Mouse (Mus musculus) CH12.LX (cell line): ENCODE results near the gene Ccdc51.

ENCODE experiments used
- CHD2 ChIP-seq: IDR thresholded peaks from 2 replicates; pipeline ENCODE4 v1.6.1; 2011; ENCODE audit warnings: low read length, improper control_type of control experiment
- CTCF ChIP-seq, 2 experiments: IDR thresholded peaks in 1 of 2; conservative IDR thresholded peaks in 1 of 2; 2 replicates each; pipeline ENCODE4 v1.5.1; 2011 to 2012; ENCODE audit warnings: low read depth in 2 of 2, low read length in 2 of 2, improper control_type of control experiment in 1 of 2, inconsistent platforms in 1 of 2, mild to moderate bottlenecking in 1 of 2, moderate library complexity in 1 of 2
- EP300 ChIP-seq: IDR thresholded peaks from 2 replicates; pipeline ENCODE4 v1.6.1; 2011; ENCODE audit warnings: low read length, improper control_type of control experiment
- HCFC1 ChIP-seq: IDR thresholded peaks from 2 replicates; pipeline ENCODE4 v1.6.1; 2012; ENCODE audit warnings: low read depth, mild to moderate bottlenecking, inconsistent platforms, low read length, improper control_type of control experiment
- KAT2A ChIP-seq: IDR thresholded peaks from 2 replicates; pipeline ENCODE4 v1.6.1; 2012; ENCODE audit warnings: low read length, improper control_type of control experiment, inconsistent platforms; ENCODE audit not compliant: insufficient replicate concordance
- POLR2A ChIP-seq: IDR thresholded peaks from 2 replicates; pipeline ENCODE4 v1.6.1; 2011; ENCODE audit warnings: low read depth, mild to moderate bottlenecking, improper control_type of control experiment, low read length
- POLR2AphosphoS2 ChIP-seq: IDR thresholded peaks from 2 replicates; pipeline ENCODE4 v1.6.1; 2011; ENCODE audit warnings: low read depth, low read length, improper control_type of control experiment
- RAD21 ChIP-seq: IDR thresholded peaks from 2 replicates; pipeline ENCODE4 v1.6.1; 2011; ENCODE audit warnings: low read depth, mild to moderate bottlenecking, low read length, improper control_type of control experiment, moderate library complexity
- SIN3A ChIP-seq: IDR thresholded peaks from 2 replicates; pipeline ENCODE4 v1.6.1; 2012; ENCODE audit warnings: low read length, improper control_type of control experiment, inconsistent platforms
- USF1 ChIP-seq: IDR thresholded peaks from 2 replicates; pipeline ENCODE4 v1.6.1; 2014; ENCODE audit warnings: low read depth, mild to moderate bottlenecking, inconsistent platforms, low read length, improper control_type of control experiment
- ZC3H11A ChIP-seq: IDR thresholded peaks from 2 replicates; pipeline ENCODE4 v1.6.1; 2012; ENCODE audit warnings: low read depth, mild to moderate bottlenecking, inconsistent platforms, low read length, improper control_type of control experiment
- ZKSCAN1 ChIP-seq: IDR thresholded peaks from 2 replicates; pipeline ENCODE4 v1.6.1; 2012; ENCODE audit warnings: low read depth, inconsistent platforms, low read length, improper control_type of control experiment, borderline replicate concordance
- ZMIZ1 ChIP-seq: IDR thresholded peaks from 2 replicates; pipeline ENCODE4 v1.6.1; 2012; ENCODE audit warnings: low read depth, mild to moderate bottlenecking, inconsistent platforms, low read length, improper control_type of control experiment

DNA sequence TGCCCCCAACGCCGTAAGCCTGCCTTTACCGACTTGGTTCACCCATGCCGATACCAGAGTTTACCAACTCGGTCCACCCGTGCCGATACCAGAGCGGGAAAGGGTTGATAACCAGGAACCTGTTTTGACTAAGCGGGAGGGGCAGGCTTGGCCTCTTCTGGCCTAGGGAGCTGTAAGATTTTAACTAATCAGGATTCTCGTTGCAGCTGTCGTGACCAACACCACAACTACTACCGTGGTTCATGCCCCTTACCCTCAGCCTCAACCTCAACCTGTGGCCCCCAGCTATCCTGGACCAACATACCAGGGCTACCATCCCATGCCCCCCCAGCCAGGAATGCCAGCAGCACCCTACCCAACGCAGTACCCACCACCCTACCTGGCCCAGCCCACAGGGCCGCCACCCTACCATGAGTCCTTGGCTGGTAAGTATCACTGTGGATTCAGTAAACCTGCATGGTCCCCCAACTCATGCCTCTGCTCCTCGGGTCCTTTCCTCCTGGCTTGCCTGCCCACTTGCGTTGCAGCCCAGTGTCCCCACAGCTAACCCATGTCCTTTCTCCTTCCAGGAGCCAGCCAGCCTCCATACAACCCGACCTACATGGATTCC lies 26.1 kb upstream of the Ccdc51 start:
- TF ChIP-seq POLR2A (no peak), ZC3H11A (no peak), POLR2AphosphoS2 (no peak), CTCF (conservative IDR thresholded peaks at IDR 0.05 in 1 of 2, IDR thresholded peaks at IDR 0.05 in 1 of 2; ENCODE audit: low read depth in 2 of 2, low read length in 2 of 2) (no peak), ZMIZ1 (no peak), SIN3A (no peak), ZKSCAN1 (no peak), EP300 (no peak), CHD2 (no peak), USF1 (no peak), HCFC1 (no peak), KAT2A (no peak), RAD21 (no peak)
